Mouse (Mus musculus) cerebellum, adult 8-10 months (tissue): ENCODE measurements at regions not wholly inside any gene's neighbourhood (a gene's known extent, or its start where the extent isn't known, plus 50 kb on each side); places are given as distances from the start of the nearest gene placed in this dataset.

Experiments
- DNase-seq: peaks from one replicate; pipeline ENCODE4 v3.0.0; 2022

DNA sequence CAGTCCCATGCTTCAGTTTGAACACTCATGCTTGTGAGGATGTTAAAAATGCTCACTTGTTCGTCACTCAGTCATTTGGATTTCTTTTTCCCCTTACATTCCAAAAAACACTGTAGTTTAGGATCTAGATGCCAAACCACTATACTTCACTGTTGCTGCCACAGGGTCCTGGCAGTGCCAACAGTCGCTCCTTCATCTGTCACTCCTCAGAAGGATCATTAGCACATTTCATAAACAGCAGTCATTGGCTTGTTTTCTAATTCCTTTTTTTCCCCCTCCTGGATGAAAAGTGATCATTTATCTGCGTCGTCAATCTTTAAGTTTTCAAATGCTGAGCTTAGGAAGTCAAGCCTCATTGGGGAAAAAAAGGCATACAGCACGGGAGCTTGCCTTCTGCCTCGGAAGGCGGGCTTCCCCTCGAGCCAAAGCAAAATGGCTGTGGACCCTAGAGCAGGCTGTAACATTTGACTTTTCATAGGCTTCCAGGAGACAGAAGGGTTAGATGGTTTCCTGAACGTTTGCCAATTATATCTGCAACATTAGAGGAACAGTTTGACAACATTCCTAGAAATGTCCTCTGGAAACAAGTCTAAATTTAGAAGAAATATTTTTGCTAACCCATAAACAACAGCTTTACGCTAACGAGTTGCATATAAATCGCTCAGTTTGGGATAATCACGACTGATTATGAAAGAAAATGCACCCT is 95.6 kb upstream of the Fat1 start:
- DNase-seq, result no peak

DNA sequence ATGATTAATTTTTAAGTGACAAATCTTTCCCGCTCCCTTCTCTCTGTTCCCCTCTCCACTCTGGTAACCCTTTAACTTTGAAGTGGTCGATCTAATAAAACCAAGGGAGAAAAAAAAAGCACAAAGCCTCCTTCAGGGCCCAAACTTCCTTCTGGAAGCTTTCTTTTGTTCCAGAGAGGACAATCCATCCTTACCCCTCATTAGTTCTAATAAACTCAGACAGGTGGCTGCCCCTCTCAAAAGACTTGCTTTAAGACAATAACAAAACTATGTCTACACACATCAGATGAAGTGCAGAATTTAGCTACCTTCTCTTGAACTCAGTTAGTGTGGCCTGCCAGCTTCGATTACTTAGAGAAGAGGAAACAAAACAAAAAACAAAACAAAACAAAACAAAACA is 94.6 kb upstream of the Fat1 start:
- DNase-seq, result no peak

DNA sequence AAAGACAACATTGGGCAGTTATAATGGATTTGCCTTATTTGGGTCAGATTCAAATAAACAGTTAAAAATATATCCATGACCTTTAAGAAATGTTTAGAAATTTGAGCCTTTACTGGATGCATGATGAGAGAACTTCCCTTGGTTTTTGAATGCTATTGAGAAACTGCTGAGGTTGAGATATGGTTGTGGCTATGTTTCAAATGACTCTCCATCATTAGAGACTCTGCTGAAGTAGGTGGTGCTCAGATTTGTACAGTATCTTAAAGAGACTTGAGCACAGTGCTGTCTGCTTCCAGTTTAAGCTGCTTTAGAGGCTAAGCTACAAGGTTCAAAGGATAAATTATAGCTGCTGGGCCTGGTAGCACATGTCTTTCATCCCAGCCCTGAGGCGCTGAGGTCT is 90.9 kb upstream of the Fat1 start:
- DNase-seq, result no peak

DNA sequence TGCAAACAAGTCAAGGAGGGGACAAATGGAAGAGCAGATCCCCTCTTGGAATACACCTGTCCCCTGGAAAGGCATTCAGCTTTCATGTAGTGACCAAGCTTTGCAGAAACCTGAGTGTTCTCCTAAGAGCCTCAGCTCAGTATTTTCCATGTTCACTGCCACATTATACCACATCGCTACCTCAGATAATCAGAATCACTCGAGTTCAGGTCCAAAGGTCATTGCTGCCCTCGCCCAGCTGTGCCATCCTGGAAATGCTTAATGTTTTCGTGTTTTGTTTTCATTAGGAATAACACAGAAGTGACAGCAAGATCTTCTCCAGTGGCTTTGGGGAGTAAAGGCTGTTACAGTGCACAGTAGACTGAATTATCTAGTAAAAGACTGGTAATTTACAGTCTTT is 83.0 kb upstream of the Fat1 start:
- DNase-seq, result no peak

DNA sequence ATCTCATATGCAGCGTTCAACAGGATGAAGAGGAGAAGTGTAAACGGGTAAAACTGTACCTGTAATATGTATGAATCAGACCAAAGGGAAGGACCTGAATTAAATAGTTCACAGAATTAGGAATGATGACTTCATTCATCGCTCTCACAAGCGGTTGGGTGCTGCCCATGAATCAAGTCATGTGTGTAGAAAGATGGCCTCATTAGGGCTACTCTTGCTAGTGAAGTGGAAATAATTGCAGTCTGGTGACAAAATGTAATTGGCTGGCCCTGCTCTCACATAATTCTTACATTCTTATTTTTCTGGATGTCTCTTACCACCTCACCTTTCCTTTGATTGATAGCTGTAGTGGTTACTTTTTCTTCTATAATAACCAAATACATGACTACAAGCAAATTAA is 80.1 kb upstream of the Fat1 start:
- no peak for DNase-seq

DNA sequence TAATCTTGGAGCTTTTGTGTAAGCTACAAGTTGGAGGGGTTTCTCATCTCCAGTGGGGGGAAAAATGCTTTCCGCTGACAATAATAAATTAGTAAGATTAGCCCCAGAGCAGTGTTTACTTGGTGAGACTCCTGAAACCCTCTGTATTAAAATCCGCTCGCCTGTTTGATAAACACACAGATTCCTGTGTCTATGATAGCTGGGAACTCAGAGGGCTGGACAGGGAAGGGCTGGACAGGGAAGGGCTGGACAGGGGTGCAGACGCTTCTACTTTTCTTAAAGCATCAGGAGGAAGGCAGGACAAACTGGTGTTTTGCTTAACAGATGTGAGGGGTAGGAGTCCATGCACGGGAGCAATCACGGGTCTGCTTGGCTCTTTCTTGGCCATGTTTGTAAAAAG is 68.0 kb upstream of the Fat1 start:
- no peak for DNase-seq

DNA sequence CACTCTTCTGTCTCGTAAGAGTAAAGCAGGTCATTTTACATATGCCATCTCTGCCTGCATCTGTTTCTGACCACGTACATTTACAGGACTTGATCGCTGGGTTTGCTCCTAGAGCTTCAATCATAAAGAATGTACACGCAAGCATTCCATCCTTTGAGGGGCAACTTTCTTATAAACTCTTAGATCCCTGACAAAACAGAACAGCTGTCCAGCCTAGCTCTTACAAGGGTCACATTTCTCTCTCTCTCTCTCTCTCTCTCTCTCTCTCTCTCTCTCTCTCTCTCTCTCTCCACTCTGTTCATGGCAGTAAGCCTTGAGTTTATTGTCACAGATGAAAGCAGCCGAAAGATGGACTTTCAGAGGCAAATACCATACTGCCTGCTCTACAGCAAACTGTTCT is 67.6 kb upstream of the Fat1 start:
- no peak for DNase-seq

DNA sequence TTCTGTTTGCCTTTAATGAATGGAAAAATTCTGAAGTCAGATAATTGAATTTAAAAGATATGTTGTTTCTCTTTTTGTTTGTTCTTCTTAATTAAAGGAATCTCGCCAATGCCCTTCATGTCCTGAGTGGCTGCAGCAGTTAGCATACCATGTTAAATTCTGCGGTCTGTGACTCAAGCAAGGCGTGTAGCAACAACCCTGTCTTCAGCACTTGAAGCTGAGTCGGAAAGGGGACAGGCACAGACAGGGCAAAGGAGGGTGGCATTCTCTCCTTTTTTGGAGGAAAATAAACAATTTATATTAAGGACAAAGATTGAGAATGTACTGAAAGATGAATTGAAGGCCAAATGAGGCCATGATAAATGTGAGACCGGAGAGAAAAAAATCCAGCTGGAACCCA is 58.2 kb upstream of the Fat1 start:
- DNase-seq, result no peak

DNA sequence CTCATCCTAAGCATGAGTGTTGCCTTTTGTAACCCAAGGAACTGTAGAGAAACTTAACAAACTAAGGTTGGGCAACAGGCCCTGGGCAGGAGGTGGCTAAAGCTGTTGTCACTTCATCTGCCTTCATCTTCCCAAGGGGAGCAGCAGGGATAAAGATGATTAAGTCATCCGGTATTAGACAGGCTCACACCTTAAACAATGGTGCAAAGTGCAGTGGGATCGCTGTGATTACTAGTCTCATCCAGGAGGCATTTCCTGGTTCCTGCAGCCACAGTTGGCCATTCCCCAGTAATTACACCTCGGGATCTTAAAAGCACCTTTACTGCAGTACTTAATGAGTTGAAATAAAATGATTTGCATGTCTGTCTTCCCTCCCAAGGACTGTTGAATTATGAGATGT is 57.0 kb upstream of the Fat1 start:
- no peak for DNase-seq

DNA sequence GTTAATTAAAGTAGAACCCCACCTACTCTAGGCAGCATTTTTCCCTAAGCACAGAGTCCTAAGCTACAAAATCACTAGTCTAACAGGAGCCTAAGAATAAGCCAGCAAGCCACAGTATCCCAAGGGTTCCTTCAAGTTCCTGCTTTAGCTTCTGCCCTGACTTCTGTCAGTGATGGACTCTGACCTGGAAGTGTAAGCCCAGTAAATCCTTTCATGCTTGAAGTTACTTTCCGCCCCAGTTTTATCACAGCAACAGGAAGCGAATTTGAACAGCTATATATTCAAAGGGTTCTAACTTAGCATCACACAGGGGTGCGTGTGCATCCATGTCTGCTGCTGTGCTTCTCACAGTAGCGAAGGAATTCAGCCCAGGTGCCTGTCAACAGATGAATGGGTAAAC is 56.1 kb upstream of the Fat1 start:
- DNase-seq, result no peak

DNA sequence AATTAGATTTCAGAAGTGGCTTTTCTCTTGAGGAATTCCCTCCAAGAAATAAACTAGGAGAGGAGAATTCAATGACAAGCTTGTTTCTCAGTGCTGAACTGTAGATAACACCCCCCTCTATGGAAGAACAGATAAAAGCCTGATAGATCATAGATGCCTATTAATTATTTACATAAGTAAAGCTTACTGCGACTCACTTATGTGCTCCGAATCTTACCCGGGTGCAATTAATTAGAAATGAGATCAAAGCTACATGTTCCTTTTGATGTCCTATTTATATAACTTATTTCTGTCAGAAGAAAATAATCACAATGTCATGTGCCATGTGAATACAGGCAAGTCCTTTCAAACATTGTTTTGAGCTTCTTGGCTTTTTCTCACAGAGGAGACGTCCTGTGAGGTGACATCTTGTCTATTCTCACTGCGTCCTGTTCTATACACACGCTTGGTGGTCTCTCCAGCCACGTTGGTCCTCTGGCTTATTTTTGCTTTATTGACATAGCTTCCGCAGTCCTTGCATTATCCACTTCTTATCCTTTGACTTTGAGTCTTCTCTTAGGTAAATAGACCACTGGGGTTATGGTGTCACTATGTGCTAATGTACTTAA is 50.7 kb upstream of the Fat1 start:
- no peak for DNase-seq
